Mouse (Mus musculus): ENCODE data around the gene Tstd1. TPM values are rescaled to one million over a fixed set of nuclear protein-coding genes. Genes with fewer than 3 reads are reported as not detected.

Tstd1 gene
- polyA plus RNA-seq, 1 experiment, result 8.9 TPM

GRCm38 (mm10) chr1:171411492-171411941, 7.2 kb upstream of the Tstd1 start:
- under 1% methylated on average over 39 of the region's 39 CpGs for WGBS
- TF ChIP-seq POLR2A (IDR thresholded peaks at IDR 0.05; ENCODE audit: borderline replicate concordance, extremely low read depth, low read depth, low read length), result no peak
- TF ChIP-seq CTCF (IDR thresholded peaks at IDR 0.05; ENCODE audit: insufficient read depth, low read length), result no peak
- Histone ChIP-seq H3K4me1 (ENCODE audit: control insufficient read depth, insufficient read depth, low read length) (0 out of 2 replicates have a peak, but pooled peaks cover 2% of the 10 kb centered on the region), H3K4me3 (replicated peaks; ENCODE audit: extremely low read depth, low read depth, low read length) (peak overlapping the region; percentile 100)
- no peak for DNase-seq

DNA sequence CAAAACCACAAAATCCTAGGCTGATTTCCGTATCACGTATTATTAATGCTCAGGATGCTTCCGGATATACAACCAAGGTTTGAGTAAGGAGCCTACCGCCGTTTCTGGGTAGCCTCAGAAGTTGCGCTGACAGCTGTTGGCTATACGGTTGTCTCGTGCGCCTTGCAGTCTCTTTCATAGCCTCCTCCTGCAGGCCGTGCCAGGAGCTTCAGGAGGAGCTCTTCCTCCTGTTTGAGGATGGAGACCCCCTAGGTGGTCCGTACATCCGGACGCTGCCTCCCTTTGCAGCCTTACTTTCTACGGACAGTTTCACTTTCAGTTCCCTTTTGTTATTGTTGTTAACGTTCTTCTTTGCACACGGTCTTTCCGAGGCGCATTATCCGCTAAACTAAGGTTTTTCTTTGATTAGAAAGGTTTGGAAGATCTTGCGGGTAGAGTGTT, 6.7 kb upstream of the Tstd1 start:
- H3K4me1 ChIP-seq (ENCODE audit: control insufficient read depth, insufficient read depth, low read length), result 0 out of 2 replicates have a peak, but pooled peaks cover 2% of the 10 kb centered on the region
- DNase-seq, result peak; percentile 58
- TF ChIP-seq POLR2A (IDR thresholded peaks at IDR 0.05; ENCODE audit: borderline replicate concordance, extremely low read depth, low read depth, low read length) (peak; percentile 53; the same call in 1 of the 2 replicates), CTCF (IDR thresholded peaks at IDR 0.05; ENCODE audit: insufficient read depth, low read length) (no peak)
- WGBS, result under 1% methylated on average over 20 of the region's 20 CpGs
- H3K4me3 ChIP-seq (replicated peaks; ENCODE audit: extremely low read depth, low read depth, low read length), result peak overlapping the region; percentile 100

GRCm38 (mm10) chr1:171412446-171412845, 6.2 kb upstream of the Tstd1 start:
- H3K4me1 ChIP-seq (ENCODE audit: control insufficient read depth, insufficient read depth, low read length), result 0 out of 2 replicates have a peak, but pooled peaks cover 2% of the 10 kb centered on the region
- H3K4me3 ChIP-seq (replicated peaks; ENCODE audit: extremely low read depth, low read depth, low read length), result peak overlapping the region; percentile 100
- 29% methylated on average over 3 of the region's 3 CpGs for WGBS
- no peak for TF ChIP-seq POLR2A (IDR thresholded peaks at IDR 0.05; ENCODE audit: borderline replicate concordance, extremely low read depth, low read depth, low read length)
- no peak for DNase-seq

DNA sequence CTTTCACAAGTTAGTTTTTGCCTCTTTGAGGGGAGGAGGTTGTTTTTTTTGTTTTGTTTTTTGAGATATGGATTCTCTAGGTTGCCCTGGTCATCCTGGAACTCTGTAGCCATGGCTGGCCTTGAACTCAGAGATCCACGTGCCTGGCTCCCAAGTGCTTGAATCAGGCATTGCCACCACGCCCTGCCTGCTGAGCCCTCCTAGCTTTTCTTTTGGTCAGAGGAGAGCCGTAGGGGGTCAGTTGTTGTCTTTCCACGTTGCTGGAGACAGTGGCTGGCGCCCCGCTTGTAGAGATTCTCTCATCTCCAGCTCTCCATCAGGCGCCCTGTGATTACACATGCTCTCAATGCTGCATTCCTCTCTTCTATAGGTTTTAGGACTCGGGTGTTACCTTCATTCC, 5.1 kb upstream of the Tstd1 start:
- TF ChIP-seq POLR2A (IDR thresholded peaks at IDR 0.05; ENCODE audit: borderline replicate concordance, extremely low read depth, low read depth, low read length) (no peak), CTCF (IDR thresholded peaks at IDR 0.05; ENCODE audit: insufficient read depth, low read length) (no peak)
- 72% methylated on average over 8 of the region's 8 CpGs for WGBS
- 0 out of 2 replicates have a peak, but pooled peaks cover 2% of the 10 kb centered on the region for H3K4me1 ChIP-seq (ENCODE audit: control insufficient read depth, insufficient read depth, low read length)

GRCm38 (mm10) chr1:171419291-171419882, 715 bp downstream of the Tstd1 start:
- TF ChIP-seq POLR2A (IDR thresholded peaks at IDR 0.05; ENCODE audit: borderline replicate concordance, extremely low read depth, low read depth, low read length), result no peak
- TF ChIP-seq CTCF (IDR thresholded peaks at IDR 0.05; ENCODE audit: insufficient read depth, low read length), result no peak
- 60% methylated on average over 12 of the region's 12 CpGs for WGBS
- Histone ChIP-seq H3K4me3 (replicated peaks; ENCODE audit: extremely low read depth, low read depth, low read length) (no peak overlapping the region), H3K4me1 (ENCODE audit: control insufficient read depth, insufficient read depth, low read length) (no peaks in the 10 kb centered on the region)
- no peak for DNase-seq

More for the DNA sequence above, 5.1 kb upstream of the Tstd1 start:
- no peak for DNase-seq
- no peak overlapping the region for H3K4me3 ChIP-seq (replicated peaks; ENCODE audit: extremely low read depth, low read depth, low read length)

DNA sequence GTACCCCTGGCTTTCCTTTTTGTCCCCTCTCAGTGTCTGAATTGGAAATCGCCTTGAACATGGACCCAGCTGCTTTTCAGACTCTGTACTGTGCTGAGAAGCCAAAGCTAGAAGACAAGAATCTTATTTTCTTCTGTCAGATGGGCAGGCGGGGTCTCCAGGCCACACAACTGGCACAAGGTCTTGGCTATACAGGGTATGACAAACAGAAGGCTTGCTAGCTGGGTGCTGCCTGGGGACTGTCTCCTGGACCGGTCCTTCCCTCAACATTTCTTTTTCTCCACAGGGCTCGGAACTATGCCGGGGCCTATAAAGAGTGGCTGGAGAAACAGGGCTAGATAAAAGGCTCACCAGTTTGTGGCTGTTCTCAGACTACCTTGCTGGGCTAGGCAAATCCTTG, 1.2 kb downstream of the Tstd1 start:
- 0 out of 2 replicates have a peak, but pooled peaks cover 2% of the 10 kb centered on the region for H3K4me1 ChIP-seq (ENCODE audit: control insufficient read depth, insufficient read depth, low read length)
- TF ChIP-seq CTCF (IDR thresholded peaks at IDR 0.05; ENCODE audit: insufficient read depth, low read length) (no peak), POLR2A (IDR thresholded peaks at IDR 0.05; ENCODE audit: borderline replicate concordance, extremely low read depth, low read depth, low read length) (no peak)
- WGBS, result 76% methylated on average over 5 of the region's 5 CpGs
- no peak overlapping the region for H3K4me3 ChIP-seq (replicated peaks; ENCODE audit: extremely low read depth, low read depth, low read length)
- DNase-seq, result no peak

- no peak overlapping the region for H3K4me3 ChIP-seq (replicated peaks; ENCODE audit: extremely low read depth, low read depth, low read length)
- peaks cover 2% of the 10 kb centered on the region; the same call in 1 of the 2 replicates for H3K4me1 ChIP-seq (ENCODE audit: control insufficient read depth, insufficient read depth, low read length)
- no peak for DNase-seq
- TF ChIP-seq CTCF (IDR thresholded peaks at IDR 0.05; ENCODE audit: insufficient read depth, low read length) (no peak), POLR2A (IDR thresholded peaks at IDR 0.05; ENCODE audit: borderline replicate concordance, extremely low read depth, low read depth, low read length) (no peak)
- WGBS, result 76% methylated on average over 8 of the region's 8 CpGs
Observed at GRCm38 (mm10) chr1:171422504-171423095, 3.9 kb downstream of the Tstd1 start.

DNA sequence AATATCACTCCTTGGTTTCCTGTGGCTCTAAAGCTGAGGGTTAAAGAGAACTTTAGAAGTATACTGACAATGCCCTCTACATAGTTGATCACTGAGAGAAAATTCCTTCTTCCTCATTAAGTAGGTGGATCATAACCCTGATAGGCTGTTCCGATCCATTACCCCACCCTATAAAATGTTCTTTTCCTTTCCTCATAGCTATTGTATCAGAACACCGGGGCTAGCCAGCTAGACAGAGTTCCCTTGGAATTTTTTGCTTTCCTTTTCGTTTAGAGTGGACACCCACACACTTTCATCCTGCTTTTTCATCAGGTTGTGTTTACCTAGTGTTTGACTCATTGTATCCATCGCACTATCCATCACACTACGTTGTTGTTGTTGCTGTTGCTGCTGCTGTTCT, 6.0 kb downstream of the Tstd1 start:
- no peak for DNase-seq
- peaks cover 2% of the 10 kb centered on the region; the same call in 1 of the 2 replicates for H3K4me1 ChIP-seq (ENCODE audit: control insufficient read depth, insufficient read depth, low read length)
- TF ChIP-seq CTCF (IDR thresholded peaks at IDR 0.05; ENCODE audit: insufficient read depth, low read length), result no peak
- TF ChIP-seq POLR2A (IDR thresholded peaks at IDR 0.05; ENCODE audit: borderline replicate concordance, extremely low read depth, low read depth, low read length), result no peak
- H3K4me3 ChIP-seq (replicated peaks; ENCODE audit: extremely low read depth, low read depth, low read length), result no peak overlapping the region
- 36% methylated on average over 5 of the region's 5 CpGs for WGBS

DNA sequence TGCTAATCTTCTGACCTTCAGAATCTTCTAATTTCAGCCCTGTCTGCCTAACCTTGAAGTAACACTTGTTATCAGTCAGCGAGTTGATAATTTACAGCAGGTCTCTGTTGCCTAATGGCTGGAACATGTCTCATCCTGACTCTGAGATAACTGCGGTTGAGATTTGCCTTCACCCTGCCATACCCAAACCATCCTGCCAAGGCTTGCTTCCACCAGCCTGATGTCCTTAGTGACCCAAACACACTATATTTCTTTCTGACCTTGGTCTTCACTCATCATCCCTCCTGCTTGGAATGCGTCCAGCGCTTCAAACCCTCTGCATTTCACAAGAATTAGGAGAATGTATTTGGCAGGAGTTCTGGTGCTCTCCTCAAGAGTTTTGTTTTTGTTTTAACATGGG, 6.5 kb downstream of the Tstd1 start:
- TF ChIP-seq POLR2A (IDR thresholded peaks at IDR 0.05; ENCODE audit: borderline replicate concordance, extremely low read depth, low read depth, low read length) (no peak), CTCF (IDR thresholded peaks at IDR 0.05; ENCODE audit: insufficient read depth, low read length) (no peak)
- DNase-seq, result no peak
- peaks cover 2% of the 10 kb centered on the region; the same call in 1 of the 2 replicates for H3K4me1 ChIP-seq (ENCODE audit: control insufficient read depth, insufficient read depth, low read length)
- 38% methylated on average over 4 of the region's 4 CpGs for WGBS
- H3K4me3 ChIP-seq (replicated peaks; ENCODE audit: extremely low read depth, low read depth, low read length), result no peak overlapping the region

GRCm38 (mm10) chr1:171432158-171432557, 13.5 kb downstream of the Tstd1 start:
- H3K4me1 ChIP-seq (ENCODE audit: control insufficient read depth, insufficient read depth, low read length), result no peaks in the 10 kb centered on the region
- 64% methylated on average over 5 of the region's 5 CpGs for WGBS
- TF ChIP-seq POLR2A (IDR thresholded peaks at IDR 0.05; ENCODE audit: borderline replicate concordance, extremely low read depth, low read depth, low read length) (no peak), CTCF (IDR thresholded peaks at IDR 0.05; ENCODE audit: insufficient read depth, low read length) (no peak)
- DNase-seq, result no peak
- no peak overlapping the region for H3K4me3 ChIP-seq (replicated peaks; ENCODE audit: extremely low read depth, low read depth, low read length)

Measured in lung, adult 2 months (tissue).